Mouse (Mus musculus) thymus, adult 18-20 months (tissue): Measurements from ENCODE around the gene Nmnat1.
"Not testable (repeated sequence)": the region's sequence is repeated elsewhere in the genome, so short reads cannot be mapped to it uniquely, and the experiment has no call there.

Experiments
- DNase-seq, 2 experiments: peaks; one replicate each; pipeline ENCODE4 v3.0.0; 2022; ENCODE audit warnings: mixed read lengths in 2 of 2

Gene Nmnat1

DNA sequence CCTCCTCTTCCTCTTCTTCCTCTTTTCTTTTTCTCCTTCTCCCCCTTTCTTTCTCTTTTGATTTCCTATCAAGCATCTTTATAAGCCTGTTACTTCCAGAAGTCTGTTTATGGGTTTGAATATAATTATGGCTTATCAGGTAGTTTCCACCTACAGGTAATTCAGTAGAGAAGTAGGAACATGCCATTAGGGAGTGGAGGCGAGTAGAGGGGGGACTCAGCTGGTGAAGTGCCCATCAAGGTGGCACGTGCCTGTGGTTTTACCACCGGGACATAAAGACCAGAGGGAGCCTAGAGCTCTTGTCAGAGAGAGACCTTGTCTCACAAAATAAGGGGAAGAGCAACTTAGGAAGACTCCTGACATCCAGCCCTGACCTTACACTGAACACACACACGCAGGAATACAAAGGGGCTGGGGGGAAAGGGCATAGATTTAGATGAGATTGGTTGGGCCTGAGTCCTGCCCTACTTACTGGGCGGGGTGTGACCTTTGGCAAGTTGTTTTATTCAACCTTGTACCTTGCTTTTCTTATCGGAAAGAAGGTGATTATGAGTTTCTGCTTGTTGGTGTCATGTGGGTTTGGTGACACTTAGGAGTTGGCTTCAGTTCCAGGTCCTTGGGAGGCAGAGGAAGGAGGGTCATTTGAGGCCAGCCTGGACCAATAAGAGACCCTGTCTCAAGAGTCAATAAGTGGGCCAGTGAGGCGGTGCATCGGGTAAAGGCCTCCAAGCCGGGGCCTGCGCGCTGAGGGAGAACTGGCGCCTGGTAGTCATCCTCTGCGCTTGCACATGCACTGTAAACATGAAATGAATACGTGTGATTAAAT lies 4.6 kb upstream of the Nmnat1 start:
- DNase-seq, result no peak

DNA sequence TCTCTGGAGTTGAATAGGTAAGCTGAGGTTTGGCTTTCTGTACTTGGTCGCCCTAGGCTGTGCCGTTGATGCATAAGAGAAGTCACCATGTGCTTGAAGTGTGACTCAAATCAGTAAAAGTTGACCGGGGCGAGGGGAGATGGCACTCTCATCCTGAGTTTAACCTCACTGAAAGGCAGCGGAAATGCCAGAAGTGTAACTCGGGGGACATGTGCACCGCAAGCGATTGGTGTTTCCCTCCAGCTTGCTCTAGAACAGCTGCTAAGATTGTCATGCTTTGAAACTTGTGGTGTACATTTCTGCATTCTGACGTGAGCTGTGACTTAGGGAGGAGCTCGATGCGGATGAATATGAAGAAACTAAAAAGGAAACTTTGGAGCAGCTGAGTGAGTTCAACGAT lies 2.7 kb upstream of the Nmnat1 start:
- DNase-seq, result no peak

DNA sequence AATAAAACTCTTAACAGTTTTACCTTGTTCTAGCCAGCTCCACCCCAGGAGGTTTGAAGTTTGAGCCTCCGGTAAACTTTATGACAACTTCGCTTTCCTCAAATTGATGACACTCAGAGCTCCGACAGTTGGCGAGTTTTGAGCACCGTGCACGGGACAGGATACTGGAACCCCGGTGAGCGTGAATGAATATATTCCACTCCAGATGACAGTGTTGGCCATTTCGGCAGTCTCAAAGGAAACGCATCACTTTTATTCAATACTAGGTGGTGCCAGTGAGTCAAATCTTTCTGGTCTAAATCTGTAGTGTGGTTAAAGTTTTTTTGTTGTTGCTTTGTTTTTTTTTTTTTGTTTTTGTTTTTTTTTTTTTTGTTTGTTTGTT lies 814 bp upstream of the Nmnat1 start:
- peak in 1 of 2 experiments; percentile 31 for DNase-seq

DNA sequence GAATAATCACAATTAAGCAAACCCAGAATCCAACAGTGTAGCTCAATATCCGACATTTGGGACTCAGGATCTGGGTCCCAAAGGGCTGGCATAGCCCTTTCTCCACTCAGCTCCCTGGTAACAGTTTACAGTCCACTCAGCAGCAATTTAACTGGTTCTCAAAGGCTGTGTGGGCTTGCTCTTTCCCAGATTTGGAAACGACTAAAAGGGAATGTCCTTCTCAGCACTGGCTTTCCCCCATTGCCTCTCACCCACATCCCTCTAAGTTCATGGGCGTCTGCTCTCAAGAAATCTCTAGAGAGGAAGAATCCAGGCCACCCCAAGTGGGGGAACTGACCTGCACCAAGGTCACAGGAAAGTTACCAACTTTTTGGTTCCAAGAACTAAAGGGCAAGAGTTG lies 436 bp downstream of the Nmnat1 start:
- no peak for DNase-seq

DNA sequence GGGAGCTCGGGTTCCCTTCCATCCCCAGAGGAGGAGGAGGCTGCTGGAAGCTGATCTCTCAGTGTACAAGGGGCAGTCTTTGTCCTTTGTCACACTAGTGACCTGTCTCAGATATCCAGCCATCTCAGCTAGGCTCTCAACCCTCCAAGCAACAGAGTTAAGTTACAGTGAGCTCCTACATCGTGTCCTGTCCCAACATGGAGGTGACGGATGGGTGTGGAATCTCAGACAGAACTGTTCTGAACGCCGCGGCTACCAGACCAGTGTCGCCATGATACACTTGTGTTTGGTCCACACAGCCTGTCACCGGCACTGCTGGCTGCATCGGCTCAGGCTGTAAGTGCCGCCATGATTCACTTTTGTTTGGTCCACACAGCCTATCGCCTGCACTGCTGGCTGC lies 7.9 kb downstream of the Nmnat1 start, which contains the start of gene Tmem274:
Gene Tmem274, plus strand, starts transcription at position 301 of the 400 bp plus-strand sequence.
- DNase-seq, result no peak

DNA sequence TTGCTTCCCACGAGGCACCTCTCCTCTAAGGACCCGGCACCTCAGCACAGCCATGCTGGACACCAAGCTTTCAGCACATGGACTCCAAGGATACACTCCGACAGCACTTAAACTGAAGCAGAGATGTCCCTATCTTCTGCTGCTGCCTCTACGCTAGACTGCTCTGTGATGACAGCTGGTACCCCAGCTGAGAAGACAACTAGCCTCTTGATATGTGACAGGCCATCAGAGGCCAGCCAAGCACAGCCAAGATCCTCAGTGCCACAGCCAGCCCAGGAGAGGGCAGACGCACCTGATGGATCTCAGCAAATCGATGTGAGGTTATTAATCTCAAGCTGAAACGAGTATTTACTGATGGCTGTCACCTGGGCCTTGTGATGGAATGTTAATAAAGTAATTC lies 9.9 kb downstream of the Nmnat1 start:
- DNase-seq, result no peak

DNA sequence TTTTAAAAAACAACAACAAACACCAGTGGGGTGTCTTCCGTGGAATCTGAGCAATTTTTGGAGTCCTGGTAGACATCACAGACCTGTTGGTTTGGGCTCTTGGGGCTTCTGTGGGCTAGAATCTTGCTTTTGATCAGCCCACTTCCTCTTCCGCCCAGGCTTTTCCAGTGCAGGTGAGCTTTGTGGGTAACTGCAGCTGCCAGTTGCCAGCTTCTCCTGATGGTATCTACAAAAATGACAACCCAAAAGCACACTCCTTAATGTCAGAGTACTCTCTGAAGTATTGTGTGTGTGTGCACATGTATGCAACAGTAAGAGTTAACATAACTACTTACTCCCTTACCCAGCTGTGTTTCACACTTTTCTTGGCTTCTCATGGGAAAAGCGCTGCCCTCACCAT lies 15.4 kb downstream of the Nmnat1 start:
- peak; percentile 77 to 88 for DNase-seq

DNA sequence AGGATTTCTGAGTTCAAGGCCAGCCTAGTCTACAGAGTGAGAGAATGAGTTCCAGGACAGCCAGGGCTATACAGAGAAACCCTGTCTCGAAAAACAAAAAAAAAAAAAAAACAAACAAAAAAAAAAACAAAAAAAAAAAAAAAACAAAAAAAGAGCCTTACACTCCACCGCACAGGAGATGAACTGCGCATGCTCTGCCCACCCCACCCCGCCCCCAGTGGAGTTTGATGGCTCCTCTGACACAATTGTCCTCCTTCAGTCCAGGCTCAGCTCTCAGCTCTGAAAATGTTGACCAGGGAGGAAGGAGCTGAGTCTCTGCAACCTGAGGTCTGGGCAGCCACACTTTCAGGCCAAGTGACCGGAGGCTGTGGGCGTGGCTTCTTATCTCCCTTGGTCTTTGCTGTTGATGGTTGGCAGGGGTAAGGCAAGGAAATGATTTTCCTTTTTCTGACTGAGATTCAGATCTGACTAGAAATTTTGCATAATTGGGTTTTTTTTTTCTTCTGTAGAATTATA lies 21.5 kb downstream of the Nmnat1 start:
- no peak for DNase-seq

DNA sequence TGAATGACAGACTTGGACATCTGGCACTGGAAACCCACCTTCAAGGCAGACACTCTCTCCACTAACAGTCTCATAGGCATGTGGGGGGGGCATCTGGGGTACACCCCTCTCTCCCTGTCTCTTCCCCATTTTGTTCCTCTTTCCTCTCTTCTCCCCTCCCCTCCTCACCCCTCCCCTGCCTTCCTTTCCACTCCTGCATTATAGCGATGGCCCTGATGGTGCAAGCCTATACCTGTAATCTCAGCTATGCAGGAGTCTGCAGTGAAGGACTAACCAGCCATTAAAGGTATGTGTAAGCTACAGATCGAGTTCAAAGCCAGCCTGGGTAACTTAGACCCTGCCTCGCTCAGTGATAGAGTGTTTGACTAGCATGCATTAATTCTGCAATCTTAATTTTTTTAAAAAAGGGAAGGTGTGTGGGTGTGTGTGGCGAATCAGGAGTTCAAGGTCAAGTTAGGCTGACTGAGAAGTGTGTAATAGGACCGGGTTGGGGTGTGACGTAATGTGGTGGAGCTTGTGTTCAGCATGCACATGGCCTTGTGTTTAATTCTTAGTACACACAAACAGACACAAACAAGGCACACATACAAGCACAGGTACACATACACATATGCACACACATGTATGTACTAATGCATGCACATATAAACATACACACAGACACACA lies 22.6 kb downstream of the Nmnat1 start:
- DNase-seq, result no peak

DNA sequence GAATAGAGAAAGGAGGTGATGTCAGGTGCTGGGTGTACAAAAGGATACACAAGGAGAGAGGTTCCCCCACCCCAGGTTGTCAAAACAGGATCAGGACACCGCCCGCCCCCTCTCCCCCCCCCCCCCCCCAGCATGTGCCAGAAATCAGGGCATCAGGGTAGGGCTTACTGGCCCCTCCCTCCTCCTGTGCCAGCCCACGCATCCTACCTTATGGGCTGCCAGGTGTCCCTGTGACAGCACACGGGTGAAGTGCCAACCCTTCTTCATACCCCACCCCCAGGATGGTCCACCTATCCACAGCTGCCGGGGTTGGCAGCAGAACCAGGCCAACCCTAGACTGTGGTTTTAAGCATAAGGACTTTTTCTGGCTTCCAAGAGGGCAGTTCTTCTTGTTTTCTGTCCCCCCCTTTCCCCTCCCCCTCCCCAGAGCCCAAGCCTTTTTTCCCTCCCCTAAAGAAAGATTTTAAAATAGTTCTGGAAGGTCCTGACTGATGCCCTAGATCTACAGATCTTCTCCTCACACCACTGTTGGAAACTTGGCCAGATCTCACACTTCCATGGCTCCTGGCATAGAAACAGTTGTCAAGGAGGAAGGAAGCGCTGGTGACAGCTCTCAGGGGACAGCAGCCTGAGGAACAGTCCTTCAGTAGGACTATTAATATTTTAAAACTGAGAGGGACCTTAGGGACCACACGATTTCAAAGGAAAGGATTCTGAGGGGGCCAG lies 23.3 kb downstream of the Nmnat1 start:
- DNase-seq, result no peak

DNA sequence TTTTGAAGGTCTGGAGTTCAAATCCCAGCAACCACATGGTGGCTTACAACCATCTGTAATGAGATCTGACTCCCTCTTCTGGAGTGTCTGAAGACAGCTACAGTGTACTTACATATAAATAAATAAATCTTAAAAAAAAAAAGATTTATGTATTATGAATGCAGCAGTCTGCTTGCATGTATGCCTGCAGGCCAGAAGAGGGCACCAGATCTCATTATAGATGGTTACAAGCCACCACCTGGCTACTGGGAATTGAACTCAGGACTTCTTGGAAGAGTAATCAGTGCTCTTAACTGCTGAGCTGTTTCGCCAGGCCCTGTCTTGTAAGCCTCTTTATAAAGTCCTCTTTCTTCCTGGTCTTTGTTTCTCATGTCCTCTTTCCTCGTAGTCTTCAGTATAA lies 24.5 kb downstream of the Nmnat1 start:
- not testable (repeated sequence) for DNase-seq

DNA sequence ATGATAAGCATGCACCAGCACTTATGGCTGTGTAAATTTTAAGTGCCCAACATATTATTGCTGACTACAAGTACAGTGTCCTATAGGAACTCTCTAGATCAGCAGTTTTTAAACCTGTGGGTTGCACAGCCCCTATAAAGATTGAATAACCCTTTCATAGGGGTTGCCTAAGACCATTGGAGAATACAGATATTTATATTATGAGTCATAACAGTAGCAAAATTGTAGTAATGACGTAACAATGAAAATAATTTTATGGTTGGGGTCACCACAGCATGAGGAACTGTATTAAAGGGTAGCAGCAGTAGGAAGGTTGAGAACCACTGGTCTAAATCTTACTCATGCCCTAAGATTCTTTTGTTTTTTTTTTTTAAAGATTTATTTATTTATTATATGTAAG lies 25.6 kb downstream of the Nmnat1 start:
- no peak for DNase-seq

DNA sequence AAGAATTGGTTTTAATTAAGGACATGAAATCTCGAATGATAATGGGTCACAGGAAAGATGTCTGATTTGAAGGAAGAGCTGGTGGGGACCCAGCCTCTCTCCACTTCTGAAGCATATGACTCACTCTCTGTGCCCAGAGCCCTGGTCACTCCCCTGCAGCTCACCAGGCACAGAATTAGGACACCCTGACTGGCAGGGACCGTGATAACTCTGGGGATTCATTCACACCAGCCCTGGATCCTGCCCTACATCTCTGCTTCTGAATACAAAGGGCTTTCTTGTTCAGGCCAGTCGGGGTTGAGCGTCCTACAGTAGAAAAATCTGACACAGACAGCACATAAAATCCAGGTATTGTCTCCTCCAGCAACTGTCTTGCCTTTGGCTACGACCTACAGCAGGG lies 26.5 kb downstream of the Nmnat1 start:
- DNase-seq, result no peak

DNA sequence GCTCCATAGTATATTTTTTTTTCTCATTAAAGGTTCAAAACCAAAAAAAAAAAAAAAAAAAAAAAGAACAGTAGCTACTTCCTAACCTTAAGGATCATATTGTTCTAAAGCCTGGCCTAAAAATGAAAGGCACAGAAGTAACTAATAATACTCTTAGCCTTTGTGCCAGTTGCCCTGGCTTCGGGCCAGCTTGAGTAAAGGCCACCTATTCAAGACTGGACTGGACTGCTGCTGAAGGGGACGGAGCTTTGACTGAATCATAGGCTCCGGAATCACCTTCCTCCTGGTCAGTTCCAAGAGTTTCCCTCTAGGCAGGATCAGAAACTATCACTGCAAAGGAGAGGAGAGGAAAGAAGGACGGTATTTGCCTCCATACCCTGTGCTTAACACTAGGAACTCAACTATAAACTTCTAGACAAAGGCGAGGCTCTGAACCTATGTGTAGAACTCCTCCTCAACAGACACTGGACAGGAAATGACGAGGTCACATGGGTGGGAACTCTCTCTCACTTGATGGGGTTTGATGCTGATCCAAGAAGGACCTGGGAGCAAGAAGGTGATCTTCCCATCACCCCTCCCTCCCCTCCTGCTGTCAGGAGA lies 27.1 kb downstream of the Nmnat1 start:
- DNase-seq, result no peak

DNA sequence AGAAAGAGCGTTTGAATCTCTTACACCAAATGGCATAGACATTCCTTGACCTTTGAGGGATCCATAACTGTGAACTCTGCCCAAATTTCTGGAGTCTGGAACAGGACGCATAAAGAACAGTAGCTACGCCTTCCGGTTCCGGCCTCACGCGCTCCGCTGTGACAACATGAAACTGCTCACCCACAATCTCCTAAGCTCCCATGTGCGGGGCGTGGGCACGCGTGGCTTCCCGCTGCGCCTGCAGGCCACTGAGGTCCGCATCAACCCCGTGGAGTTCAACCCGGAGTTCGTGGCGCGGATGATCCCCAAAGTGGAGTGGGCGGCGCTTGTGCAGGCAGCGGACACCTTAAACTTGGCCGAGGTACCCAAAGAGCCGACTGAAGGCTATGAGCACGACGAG lies 27.8 kb downstream of the Nmnat1 start:
- DNase-seq, result not testable (repeated sequence)

DNA sequence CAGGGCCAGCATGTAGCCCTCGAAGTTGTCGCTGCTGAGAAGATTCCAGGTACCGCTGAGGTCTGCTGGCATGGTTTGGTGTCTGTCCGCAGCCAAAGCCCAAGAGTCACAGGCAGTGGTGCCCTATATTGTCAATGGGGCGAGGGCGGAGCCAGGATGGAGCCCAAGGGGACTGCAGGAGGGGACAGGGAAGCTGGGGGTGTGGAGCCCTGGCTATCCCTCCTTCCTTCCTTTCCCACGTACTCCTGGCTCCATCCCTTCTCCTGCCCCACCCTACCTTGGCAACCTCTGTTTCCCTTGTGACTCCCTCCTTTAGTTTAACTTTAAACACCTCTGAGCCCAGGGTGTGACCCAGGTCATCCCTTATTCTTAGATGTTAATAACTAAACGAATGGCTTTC lies 30.1 kb downstream of the Nmnat1 start, which contains the start of gene Rbp7:
Gene Rbp7, minus strand, starts transcription at position 100 of the 400 bp plus-strand sequence.
- no peak for DNase-seq

DNA sequence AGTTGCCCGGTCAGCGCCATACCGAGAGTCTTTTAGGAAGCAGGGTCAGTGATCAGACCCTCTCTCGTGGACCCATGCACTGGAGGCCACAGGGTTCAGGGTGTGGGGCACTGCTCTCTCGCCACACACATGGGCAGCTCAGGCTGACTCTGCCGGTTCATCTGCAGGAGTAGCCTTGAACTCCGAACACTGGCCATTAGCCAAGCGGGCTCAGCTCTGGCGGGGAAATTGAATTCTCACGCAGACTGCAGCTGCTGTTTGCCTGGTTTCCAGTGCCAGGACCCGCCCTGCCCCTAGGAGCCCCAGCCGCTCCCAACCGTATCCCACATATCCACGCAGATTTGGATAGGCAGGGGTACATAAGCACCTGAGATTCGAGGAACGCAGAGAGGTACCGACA lies 30.7 kb downstream of the Nmnat1 start:
- no peak for DNase-seq

DNA sequence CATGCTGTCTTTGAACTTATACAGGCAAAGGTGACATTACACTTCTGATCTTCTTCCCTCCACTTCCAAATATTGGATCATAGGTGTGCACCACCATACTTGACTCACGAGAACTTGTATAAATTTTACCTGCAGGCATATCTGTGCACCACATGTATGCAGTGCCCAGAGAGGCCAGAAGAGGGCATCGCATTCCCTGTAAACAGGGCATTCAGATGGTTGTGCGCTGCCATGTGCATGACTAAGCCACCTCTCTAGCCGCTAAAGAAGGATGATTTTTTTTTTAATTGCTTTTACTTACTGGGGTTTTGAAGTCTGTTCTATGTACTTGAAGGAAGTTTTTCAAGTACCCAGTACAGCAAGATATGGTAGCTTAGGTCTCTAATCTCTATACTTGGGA lies 31.3 kb downstream of the Nmnat1 start:
- DNase-seq, result peak; percentile 48 to 58

DNA sequence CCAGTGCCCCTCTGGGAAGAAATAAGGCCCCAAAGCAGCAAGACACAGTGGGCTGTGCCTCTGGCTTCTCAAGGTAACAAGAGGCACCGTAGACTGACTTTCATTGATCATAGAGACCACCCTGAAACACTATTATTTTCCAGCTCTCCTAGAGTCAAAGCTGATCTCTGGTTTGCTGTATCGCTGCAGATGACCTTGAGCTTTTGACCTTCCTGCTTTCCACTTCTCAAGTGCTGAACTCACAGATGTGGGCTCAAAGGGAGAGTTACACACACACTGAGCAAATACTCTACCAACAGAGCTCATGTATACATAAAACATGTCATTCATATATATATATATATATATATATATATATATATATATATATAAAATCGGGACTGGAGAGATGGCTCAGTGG lies 34.4 kb downstream of the Nmnat1 start:
- no peak for DNase-seq

DNA sequence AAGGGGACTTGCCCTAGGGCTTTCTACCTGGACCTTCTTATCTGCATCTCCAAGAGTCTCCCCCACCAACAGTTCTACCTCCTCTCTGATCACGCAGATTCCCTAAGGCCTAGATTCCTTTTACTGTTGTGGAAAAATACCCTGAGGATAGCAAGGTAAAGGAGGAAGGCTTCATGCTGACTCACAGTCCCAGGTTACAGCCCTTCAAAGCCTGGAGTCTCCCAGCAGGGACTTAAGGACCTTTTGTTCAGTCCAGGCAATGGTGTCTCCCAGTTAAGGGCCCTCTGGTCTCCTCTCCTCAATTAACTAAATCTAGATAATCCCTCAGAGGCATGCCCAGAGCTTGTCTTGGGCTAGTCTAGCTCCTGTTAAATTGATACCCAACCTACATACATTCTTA lies 38.7 kb downstream of the Nmnat1 start:
- DNase-seq, result no peak

DNA sequence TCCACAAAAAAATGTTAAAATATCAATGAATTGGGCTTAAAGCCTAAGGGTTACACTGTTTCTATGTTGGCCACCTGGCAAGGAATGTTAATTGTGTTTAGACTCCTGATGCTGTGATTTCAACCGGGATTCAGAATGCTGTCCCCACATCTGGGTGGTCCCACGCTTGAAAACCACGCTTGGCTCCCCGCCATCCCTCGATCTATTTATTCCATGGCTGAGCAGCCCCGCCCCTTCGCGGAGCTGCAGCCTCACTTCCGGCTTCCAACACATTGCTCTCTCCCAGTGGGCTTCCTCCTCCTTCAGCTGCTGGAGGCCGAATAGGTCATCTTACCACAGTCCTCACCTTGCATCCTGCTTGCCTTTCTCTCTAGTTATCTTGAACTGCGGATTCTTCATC lies 39.1 kb downstream of the Nmnat1 start:
- DNase-seq, result peak in 1 of 2 experiments; percentile 31

DNA sequence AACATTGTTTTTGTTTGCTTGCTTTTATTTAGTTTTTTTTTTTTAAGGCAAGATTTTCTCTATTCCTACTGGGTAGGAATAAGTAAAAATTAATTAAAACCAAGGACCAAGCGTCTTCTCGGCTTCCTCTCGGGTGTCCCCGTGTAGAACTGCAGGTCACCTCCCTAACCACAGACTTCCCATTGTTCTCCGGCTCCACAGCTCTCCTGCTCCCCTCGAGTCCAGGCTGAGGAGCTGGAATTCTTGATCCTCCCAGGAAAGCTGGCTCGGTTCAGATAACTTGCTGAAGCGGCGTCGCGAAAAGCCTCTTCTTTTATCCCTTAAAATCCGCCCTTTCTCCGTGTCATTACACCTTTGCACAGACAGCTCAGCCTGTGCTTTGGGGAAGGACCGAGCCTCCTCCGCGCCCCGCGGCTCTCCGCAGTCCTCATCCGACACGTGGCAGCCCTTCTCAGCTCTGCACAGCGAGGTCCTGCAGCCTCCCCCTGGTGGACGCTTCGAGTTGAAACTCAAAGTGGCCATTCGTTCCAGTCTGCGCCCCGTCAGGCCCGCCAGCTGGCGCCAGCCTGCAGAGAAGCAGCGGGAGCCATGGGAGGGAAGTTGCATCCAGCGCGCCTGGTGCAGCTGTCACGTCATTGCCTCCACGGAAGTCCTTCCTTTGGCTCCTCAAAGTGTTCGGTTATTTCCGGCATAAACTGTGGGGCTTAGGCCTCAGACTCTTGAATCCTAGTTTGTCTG lies 39.9 kb downstream of the Nmnat1 start:
- DNase-seq, result peak; percentile 80 to 83
